Mouse (Mus musculus) embryonic facial prominence, embryonic 14.5 days (tissue): ENCODE data around the gene Gm20388. TPM values are rescaled to one million over a fixed set of nuclear protein-coding genes. Genes with fewer than 3 reads are reported as not detected.

ENCODE experiments used
- ATAC-seq: fragments of 200-750 bp; cut with Nextera tagmentation; 2 replicates; pipeline ENCODE4 v1.8.0; 2017; ENCODE audit warnings: low read depth, moderate number of reproducible peaks, moderate TSS enrichment
- DNase-seq: peaks from one replicate; pipeline ENCODE4 v3.0.0-alpha.2; 2015; ENCODE audit warnings: low spot score
- H3K27ac ChIP-seq: fragments of 300-500 bp; sonication (generic); replicated peaks from 2 replicates; pipeline ENCODE4 v1.5.1; 2014; ENCODE audit warnings: low read depth, mild to moderate bottlenecking, low read length, moderate library complexity
- H3K27me3 ChIP-seq: fragments of 300-500 bp; sonication (generic); replicated peaks from 2 replicates; pipeline ENCODE4 v1.6.1; 2014; ENCODE audit warnings: low read length; ENCODE audit not compliant: control insufficient read depth, insufficient read depth
- H3K36me3 ChIP-seq: fragments of 300-500 bp; sonication (generic); 2 replicates; pipeline ENCODE4 v1.6.1; 2014; ENCODE audit warnings: low read length, mixed read lengths; ENCODE audit not compliant: control insufficient read depth, insufficient read depth
- H3K4me1 ChIP-seq: fragments of 300-500 bp; sonication (generic); 2 replicates; pipeline ENCODE4 v1.6.1; 2014; ENCODE audit warnings: antibody characterized with exemption, low read length; ENCODE audit not compliant: control insufficient read depth, insufficient read depth
- H3K4me2 ChIP-seq: fragments of 300-500 bp; sonication (generic); 2 replicates; pipeline ENCODE4 v1.6.1; 2014; ENCODE audit warnings: low read depth, mild to moderate bottlenecking, low read length, moderate library complexity, mixed read lengths
- H3K4me3 ChIP-seq: fragments of 300-500 bp; sonication (generic); 2 replicates; pipeline ENCODE4 v1.5.1; 2014; ENCODE audit warnings: low read depth, mild to moderate bottlenecking, low read length
- H3K9ac ChIP-seq: fragments of 300-500 bp; sonication (generic); 2 replicates; pipeline ENCODE4 v1.6.1; 2014; ENCODE audit warnings: low read depth, mild to moderate bottlenecking, low read length, moderate library complexity, mixed read lengths
- H3K9me3 ChIP-seq: fragments of 300-500 bp; sonication (generic); 2 replicates; pipeline ENCODE4 v1.6.1; 2016; ENCODE audit warnings: low read length; ENCODE audit not compliant: control insufficient read depth
- WGBS: fragments of 180-500 bp; shearing (Covaris S2); extraction: QIAGEN DNeasy Blood & Tissue Kit; methylation state at CpG from one replicate; pipeline ENCODE4 v1.1.7; 2014; 5-methylcytosine and 5-hydroxymethylcytosine counted together
- polyA plus RNA-seq: library from polyadenylated mRNA; unstranded; fragments of >200 nt; fragmentation: Nextera tagmentation; extraction: Ambion mirVana; gene quantifications from 2 replicates; pipeline ENCODE4 v1.2.1, GENCODE M21; 2014

The Gm20388 gene
- polyA plus RNA-seq, 1 experiment from 2014 or later: not detected

DNA sequence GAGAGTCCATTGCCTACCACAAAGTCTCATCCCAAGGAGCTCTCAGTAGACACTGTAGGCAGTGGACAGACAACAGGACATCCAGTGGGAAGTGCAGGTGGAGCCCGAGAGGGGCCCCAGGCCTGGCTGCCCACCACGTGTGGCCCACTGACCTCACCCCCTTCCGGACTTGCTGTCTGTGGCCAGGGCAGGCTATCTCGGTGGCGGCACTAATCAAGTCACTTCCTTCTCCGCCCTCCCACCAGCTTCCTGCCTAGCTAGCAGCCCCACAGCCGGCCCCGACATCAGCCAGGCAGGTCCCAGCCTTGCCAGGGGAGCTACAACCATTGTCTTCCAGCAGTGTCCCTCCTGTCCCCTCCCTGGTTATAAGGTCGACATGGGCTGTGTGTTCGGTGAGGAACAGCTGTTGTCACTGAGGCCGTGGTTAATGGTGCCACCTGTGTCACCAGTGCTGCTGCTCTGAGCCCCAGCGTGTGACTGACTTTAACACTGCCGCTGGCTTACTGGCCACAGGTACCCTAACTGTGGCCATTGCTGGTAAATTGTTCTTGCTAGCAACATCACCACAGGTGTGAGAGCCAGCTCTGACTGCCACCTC, 2404.4 kb downstream of the Gm20388 start:
- 48% methylated on average over 9 of the region's 13 CpGs for WGBS
- no peaks in the 10 kb centered on the region for H3K27me3 ChIP-seq
- H3K27ac ChIP-seq: no peak overlapping the region
- H3K9ac ChIP-seq: no peak overlapping the region
- H3K4me3 ChIP-seq: no peak overlapping the region
- no peak for ATAC-seq
- no peaks in the 10 kb centered on the region for H3K9me3 ChIP-seq
- no peaks in the 10 kb centered on the region for H3K4me1 ChIP-seq
- no peak for DNase-seq
- no peak overlapping the region for H3K4me2 ChIP-seq
- no peaks in the 10 kb centered on the region for H3K36me3 ChIP-seq

- Histone ChIP-seq H3K4me2 (no peak overlapping the region), H3K27ac (no peak overlapping the region), H3K9me3 (no peaks in the 10 kb centered on the region), H3K27me3 (no peaks in the 10 kb centered on the region), H3K4me1 (no peaks in the 10 kb centered on the region), H3K4me3 (no peak overlapping the region), H3K9ac (no peak overlapping the region), H3K36me3 (no peaks in the 10 kb centered on the region)
- 40% methylated on average over 2 of the region's 2 CpGs for WGBS
- ATAC-seq: no peak; the same call in 1 of the 2 replicates
- DNase-seq: no peak
These were observed 2405.8 kb downstream of the Gm20388 start for GRCm38 (mm10) chr8:122316402-122316801.

DNA sequence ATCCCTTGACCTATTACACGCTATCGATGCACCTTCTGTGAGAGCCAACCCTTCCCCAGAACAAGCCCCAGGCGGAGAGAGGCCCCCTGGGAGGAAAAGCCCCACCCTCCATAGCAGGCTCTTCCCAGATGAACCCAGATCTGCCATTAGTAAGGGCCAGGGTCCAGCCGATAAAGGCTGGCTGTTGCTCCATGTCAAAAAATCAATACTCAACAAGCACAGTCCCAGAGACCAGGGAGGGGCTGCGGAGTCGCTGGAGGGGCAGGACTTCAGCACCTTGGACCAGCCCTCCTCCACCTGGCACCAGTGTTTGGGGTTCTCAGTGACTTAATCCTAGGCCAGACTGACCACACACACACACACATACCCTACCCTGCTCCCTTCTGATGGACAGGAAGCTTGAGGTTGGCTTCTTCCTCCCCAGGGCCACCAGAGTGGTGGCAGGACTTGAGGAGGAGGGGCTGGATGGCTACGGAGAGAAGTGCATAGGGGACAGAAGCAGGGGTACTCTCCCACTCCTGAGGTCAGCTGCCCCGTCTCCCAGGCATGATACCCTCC, 2407.4 kb downstream of the Gm20388 start:
- H3K27me3 ChIP-seq: no peaks in the 10 kb centered on the region
- H3K36me3 ChIP-seq: no peaks in the 10 kb centered on the region
- no peak overlapping the region for H3K4me2 ChIP-seq
- DNase-seq: no peak
- no peak for ATAC-seq
- H3K4me1 ChIP-seq: no peaks in the 10 kb centered on the region
- no peaks in the 10 kb centered on the region for H3K9me3 ChIP-seq
- no peak overlapping the region for H3K4me3 ChIP-seq
- 36% methylated on average over 7 of the region's 8 CpGs for WGBS
- H3K9ac ChIP-seq: no peak overlapping the region
- no peak overlapping the region for H3K27ac ChIP-seq

GRCm38 (mm10) chr8:122319045-122319707, 2408.5 kb downstream of the Gm20388 start:
- no peak overlapping the region for H3K27ac ChIP-seq
- H3K4me3 ChIP-seq: no peak overlapping the region
- DNase-seq (no peak), ATAC-seq (no peak)
- H3K36me3 ChIP-seq: no peaks in the 10 kb centered on the region
- H3K4me2 ChIP-seq: no peak overlapping the region
- no peak overlapping the region for H3K9ac ChIP-seq
- H3K9me3 ChIP-seq: no peaks in the 10 kb centered on the region
- no peaks in the 10 kb centered on the region for H3K4me1 ChIP-seq
- 75% methylated on average over 11 of the region's 11 CpGs for WGBS
- no peaks in the 10 kb centered on the region for H3K27me3 ChIP-seq

- no peak overlapping the region for H3K27ac ChIP-seq
- 64% methylated on average over 7 of the region's 7 CpGs for WGBS
- H3K4me2 ChIP-seq: no peak overlapping the region
- H3K9ac ChIP-seq: no peak overlapping the region
- no peak for ATAC-seq
- no peaks in the 10 kb centered on the region for H3K4me1 ChIP-seq
- H3K36me3 ChIP-seq: no peaks in the 10 kb centered on the region
- no peaks in the 10 kb centered on the region for H3K9me3 ChIP-seq
- no peak overlapping the region for H3K4me3 ChIP-seq
- DNase-seq: no peak
- H3K27me3 ChIP-seq: no peaks in the 10 kb centered on the region
These were observed 2409.1 kb downstream of the Gm20388 start for GRCm38 (mm10) chr8:122319708-122320075.

- ATAC-seq (no peak), DNase-seq (no peak)
- H3K9ac ChIP-seq: no peak overlapping the region
- H3K4me1 ChIP-seq: no peaks in the 10 kb centered on the region
- H3K36me3 ChIP-seq: no peaks in the 10 kb centered on the region
- 27% methylated on average over 3 of the region's 3 CpGs for WGBS
- no peak overlapping the region for H3K27ac ChIP-seq
- H3K9me3 ChIP-seq: no peaks in the 10 kb centered on the region
- H3K27me3 ChIP-seq: no peaks in the 10 kb centered on the region
- H3K4me3 ChIP-seq: no peak overlapping the region
- H3K4me2 ChIP-seq: no peak overlapping the region
These were observed 2409.9 kb downstream of the Gm20388 start for GRCm38 (mm10) chr8:122320541-122320940.

GRCm38 (mm10) chr8:122321455-122321921, 2410.8 kb downstream of the Gm20388 start:
- DNase-seq (no peak), ATAC-seq (no peak)
- H3K36me3 ChIP-seq: no peaks in the 10 kb centered on the region
- WGBS: 65% methylated on average over 10 of the region's 10 CpGs
- H3K4me3 ChIP-seq: no peak overlapping the region
- H3K27ac ChIP-seq: no peak overlapping the region
- no peak overlapping the region for H3K4me2 ChIP-seq
- H3K9me3 ChIP-seq: no peaks in the 10 kb centered on the region
- no peak overlapping the region for H3K9ac ChIP-seq
- H3K27me3 ChIP-seq: no peaks in the 10 kb centered on the region
- H3K4me1 ChIP-seq: no peaks in the 10 kb centered on the region

DNA sequence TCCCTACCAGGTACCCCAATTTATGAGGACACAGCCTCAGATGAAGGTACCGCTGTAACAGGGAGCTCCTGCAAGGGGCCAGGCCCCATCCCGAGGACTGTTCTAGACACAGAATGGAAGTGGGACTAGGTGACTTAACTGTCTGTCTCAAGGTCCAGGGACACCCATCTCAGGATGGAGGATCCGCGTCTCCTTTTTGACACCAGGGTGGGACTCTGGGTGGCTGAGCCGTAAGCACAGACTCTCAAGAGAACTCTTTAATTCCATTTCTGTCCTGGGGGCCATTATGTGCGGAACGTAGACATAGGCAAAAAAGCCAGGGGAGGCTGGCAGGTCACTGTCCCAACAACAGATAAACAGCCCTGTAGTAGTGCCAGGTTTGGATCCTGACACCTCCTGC, 2411.5 kb downstream of the Gm20388 start:
- DNase-seq (no peak), ATAC-seq (no peak)
- Histone ChIP-seq H3K9me3 (no peaks in the 10 kb centered on the region), H3K9ac (no peak overlapping the region), H3K36me3 (no peaks in the 10 kb centered on the region), H3K4me3 (no peak overlapping the region), H3K27ac (no peak overlapping the region), H3K27me3 (no peaks in the 10 kb centered on the region), H3K4me2 (no peak overlapping the region), H3K4me1 (no peaks in the 10 kb centered on the region)
- WGBS: 93% methylated on average over 7 of the region's 7 CpGs

- Histone ChIP-seq H3K36me3 (no peaks in the 10 kb centered on the region), H3K27ac (no peak overlapping the region), H3K9ac (no peak overlapping the region), H3K27me3 (no peaks in the 10 kb centered on the region), H3K4me1 (no peaks in the 10 kb centered on the region), H3K4me3 (no peak overlapping the region), H3K9me3 (no peaks in the 10 kb centered on the region), H3K4me2 (no peak overlapping the region)
- DNase-seq: no peak
- 52% methylated on average over 11 of the region's 11 CpGs for WGBS
- no peak for ATAC-seq
These were observed 2412.2 kb downstream of the Gm20388 start for GRCm38 (mm10) chr8:122322792-122323191.
